Mouse (Mus musculus) cerebellum, postnatal 25 days (tissue): ENCODE data around the gene Gm3298.
"Not testable (repeated sequence)": the region's sequence is repeated elsewhere in the genome, so short reads cannot be mapped to it uniquely, and the experiment has no call there.

ENCODE experiments used
- DNase-seq, 2 experiments: peaks; one replicate each; pipeline ENCODE4 v3.0.0; 2021; ENCODE audit warnings: mixed read lengths in 2 of 2

The Gm3298 gene

GRCm38 (mm10) chr14:5015591-5015990, at the start of gene Gm3298:
Gene Gm3298, plus strand, starts transcription at chr14:5015891.
- DNase-seq, result not testable (repeated sequence)

GRCm38 (mm10) chr14:4983635-4984034, 32.1 kb upstream of the Gm3298 start, which contains the start of gene Gm8297:
Gene Gm8297, plus strand, starts transcription at chr14:4983935.
- not testable (repeated sequence) for DNase-seq

- not testable (repeated sequence) for DNase-seq
These were observed 34.6 kb downstream of the Gm3298 start, which contains the start of gene 4930555G01Rik for GRCm38 (mm10) chr14:5050329-5050728. Gene 4930555G01Rik, plus strand, starts transcription at chr14:5050629.
